Mouse (Mus musculus) lung, postnatal 25 days (tissue): ENCODE measurements at regions not wholly inside any gene's neighbourhood (a gene's known extent, or its start where the extent isn't known, plus 50 kb on each side); places are given as distances from the start of the nearest gene placed in this dataset.

Experiments used
- DNase-seq: peaks from one replicate; pipeline ENCODE4 v3.0.0; 2022; ENCODE audit warnings: low spot score

DNA sequence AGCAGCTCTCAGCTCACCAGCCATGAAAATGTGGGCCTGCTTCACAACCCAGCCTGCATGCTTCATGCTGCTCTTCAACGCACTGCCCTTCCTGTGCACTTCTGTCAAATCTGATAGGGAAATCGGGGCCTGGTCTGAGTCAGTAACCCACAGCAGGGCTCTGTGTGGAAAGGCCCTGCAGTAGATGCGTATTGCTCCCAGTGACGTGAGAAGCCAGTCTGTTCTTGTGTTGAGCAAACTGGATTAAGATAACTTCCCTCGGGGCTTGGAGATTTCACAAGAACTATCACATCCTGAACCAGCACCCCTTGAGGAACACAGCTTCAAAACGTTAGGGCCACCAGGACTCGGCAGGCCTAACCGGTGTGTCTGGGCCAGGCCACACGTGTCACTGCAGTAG is 106.5 kb upstream of the Klf14 start:
- DNase-seq = no peak

DNA sequence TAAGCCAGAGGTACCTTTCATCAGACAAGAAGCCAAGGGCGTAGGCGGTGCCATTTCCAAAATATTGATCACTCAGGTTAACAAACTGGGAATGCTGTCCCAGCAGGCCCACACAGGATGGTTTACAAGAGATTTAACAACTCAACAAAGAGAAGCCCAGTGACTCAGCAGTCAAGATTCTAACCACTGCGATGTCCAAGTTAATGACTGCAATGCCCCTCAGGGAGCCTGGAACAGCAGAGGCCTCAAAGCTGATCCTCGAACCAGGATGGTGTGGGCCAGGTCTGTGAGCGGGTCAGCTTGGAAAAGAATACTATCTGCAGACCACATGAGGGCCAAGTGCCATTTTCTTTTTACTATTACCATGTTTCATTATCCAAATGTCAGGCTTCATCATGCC is 108.0 kb upstream of the Klf14 start:
- DNase-seq = no peak

DNA sequence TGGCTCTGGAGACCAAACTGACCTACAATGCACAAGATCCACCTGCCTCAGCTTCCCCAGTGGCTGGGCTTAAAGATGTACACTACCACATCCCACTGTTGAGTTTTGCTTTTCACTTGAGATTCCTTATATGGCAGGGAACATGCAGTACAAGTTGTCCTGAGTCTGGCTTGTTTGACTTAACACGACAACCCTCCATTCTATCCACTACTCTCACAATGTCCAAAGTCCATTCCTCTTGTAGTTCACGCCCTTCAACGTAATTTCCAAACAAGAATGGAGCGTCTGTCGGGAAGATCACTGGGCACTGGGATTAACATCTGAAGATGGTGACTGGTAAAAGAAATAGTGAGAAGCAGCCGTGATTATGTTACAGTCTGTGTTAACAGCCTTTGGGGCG is 108.6 kb upstream of the Klf14 start:
- no peak for DNase-seq

DNA sequence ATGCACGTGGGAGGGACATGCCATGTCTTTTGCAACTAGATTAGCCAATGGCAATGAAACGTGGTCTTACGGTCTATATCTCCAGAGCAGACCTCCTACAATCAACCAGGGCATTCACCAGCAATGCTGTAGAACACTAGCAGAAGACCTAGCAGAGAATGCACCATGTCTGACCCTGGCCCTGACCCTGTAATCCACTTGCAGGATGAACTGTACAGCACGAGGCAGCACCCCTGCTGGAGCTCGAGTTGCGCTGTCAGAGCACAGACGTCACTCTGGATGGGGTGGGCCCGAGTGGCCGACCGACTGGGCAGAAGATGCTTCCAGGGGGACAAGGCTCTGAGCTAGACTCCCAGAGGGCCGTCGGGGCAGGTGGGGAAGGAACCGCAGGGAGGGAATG is 110.4 kb upstream of the Klf14 start:
- DNase-seq = no peak

DNA sequence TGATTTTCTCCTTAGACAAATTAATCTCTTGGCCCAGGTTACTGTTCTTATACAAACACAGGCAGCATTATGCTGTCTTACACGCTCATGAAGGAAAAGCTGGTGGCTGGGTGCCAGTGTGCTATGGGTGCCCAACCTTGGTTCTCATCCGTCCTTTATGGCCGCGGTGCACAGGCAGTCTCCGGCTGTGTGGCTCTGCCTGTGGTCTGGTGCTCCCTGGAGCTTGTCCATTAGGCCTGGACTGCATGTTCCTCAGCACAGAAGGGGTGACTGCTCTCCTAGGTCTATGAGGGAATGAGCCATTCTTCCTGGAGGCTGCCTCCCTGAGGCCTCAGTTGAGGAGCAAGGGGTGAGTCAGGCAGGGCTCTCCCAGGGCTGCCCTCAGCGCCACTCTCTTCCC is 111.7 kb upstream of the Klf14 start:
- no peak for DNase-seq

DNA sequence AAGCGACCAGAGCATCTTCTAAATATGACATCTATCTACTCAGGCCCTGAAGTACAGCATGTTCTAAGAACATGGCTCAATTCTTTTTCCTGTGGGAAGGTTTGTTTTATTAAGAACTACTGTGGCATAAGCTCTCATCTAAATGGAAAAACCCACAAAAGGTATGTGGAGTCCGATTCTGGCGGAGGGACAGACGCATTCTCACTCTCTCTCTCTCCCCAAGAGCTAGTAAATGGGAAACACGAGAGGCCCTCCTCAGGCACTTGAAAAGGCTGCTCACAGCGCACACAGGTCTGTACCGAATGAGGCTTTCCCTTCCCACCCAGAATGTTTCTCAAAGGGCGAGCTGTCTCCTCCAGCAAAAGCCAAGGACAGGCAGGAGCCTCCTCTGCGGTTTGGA is 112.1 kb upstream of the Klf14 start:
- no peak for DNase-seq

DNA sequence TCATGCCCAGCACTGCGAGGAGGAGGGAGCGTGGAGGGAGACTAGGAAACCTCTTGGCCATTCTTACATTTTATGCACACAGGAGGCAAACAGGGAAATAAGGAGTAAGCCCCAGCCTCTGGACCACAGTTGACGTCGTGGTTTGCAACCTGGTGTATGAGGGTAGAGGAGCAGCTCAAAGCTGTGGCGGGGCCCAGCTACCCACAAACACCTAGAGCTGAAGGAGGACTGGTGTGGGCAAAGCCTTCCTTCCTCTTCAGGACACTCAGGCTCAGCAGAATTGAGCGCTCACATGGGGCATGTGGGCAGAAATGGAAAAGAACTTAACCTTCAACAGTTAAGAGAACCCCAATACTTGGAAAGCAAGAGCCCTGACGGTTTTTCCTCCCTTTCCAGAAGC is 113.2 kb upstream of the Klf14 start:
- no peak for DNase-seq

DNA sequence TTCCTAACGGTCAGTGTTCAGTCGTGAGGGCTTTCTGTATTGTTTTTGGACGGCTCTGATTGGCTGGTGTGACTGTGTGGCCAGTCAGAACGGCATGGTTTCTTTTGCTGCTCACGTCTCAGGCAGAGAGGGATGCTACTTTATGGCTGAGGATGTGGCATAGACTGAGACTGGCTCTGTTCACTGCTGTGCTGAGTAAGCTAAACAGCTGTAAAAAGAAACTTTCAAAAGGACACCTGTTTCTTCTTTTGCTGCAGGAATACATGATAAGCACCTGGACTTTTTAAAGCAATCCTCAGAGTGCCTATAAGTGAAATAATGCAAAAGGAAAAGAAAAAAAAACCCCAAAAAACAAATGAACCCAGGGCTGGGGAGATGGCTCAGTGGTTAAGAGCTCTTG is 113.7 kb upstream of the Klf14 start:
- DNase-seq = no peak

DNA sequence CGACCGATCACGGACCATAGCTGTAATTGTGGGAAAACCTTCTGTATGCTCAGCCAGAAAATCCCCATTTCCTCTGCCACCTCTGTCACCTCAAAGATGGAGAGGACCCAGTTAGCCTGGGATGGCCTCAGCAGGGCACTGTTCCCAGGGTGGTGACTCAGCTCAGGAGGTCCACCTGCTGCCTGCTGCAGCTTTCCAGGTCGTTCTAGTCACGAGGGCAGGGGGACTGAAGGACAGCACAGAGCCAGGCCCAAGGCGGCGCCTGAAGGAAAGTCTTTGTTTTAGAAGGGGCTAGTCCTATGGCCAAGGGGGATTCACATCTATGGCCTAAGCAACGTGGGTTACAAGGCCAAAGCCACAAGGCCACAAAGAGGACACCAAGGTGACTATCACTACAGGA is 114.5 kb upstream of the Klf14 start:
- no peak for DNase-seq

DNA sequence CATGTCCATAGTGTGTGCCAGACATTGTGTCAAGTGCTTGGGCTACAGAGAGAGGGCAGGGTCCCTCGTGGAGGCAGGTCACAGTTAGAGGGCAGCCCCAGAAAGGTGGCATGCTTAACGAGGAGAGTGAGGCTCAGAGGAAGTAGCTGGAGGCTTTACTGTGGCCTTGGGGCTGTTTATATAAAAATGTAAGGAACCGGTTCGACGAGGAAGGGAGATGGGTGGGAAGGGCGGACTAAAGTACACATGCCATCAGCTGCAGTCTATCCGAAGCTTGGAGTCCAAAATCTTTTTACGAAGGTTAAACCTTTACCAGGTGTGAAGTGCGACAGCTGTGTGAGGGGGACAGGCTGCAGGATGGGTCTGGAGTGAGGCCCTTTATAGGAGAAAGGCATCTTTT is 115.5 kb upstream of the Klf14 start:
- DNase-seq = no peak

DNA sequence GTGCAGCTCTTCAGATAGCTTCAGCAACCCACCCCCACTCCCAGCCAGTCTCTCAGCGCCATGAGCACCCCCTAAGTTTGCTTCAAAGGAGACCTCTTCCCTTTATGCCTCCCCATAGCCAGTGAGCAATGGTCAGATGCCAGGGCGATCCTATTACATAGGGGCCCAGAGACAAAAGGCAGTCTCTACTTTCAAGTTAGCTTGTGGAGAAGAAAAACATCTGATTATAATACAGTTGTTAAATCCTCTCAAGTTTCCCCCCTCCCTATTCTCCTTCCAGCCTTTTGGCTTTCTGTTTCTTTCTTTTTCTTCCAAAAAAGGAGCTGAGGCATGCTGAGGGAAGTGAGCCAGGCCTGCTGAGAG is 116.3 kb upstream of the Klf14 start:
- no peak for DNase-seq

DNA sequence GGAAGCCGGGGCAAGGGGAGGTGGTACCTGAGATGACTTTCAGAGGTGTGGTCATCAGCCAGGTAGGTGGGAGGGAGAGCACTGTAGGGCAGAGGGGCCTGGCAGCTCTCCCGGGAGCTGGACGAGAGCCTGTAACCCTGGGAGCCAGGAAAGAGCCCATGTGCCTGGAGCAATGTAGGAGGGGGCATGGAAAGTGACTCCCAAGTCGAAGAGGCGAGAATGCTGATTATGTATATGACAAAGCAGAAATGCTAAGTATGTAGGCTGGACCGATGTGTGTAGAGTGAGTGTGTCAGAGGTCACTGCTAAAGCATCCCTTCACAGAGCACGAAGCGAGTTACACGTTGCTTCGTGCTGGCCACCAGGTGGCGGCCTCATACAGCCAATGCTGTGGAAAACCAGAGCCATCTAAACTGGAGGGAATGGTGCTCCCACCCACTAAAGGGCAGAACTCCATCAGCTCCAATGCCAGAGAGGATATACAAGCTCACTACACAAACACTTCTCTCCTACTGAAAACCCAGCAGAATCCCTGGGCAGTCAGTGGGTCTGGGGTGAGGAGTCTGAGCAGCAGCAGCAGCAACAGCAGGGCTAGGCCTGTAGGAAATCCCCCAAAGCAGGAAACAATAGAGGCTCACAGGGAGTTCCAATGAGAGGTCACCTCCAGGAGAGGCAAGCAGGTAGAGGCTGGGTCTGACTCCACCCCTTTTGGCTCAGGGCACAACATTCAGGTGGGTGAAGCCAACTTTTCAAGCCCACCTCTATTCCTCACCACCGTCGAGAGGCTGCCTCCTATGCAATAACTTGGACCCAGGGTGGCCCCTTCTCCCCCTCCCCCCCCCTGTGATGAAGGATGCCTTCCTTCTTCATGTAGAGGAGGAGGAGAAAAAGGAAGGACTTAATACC is 116.9 kb upstream of the Klf14 start:
- peak; percentile 85 for DNase-seq

DNA sequence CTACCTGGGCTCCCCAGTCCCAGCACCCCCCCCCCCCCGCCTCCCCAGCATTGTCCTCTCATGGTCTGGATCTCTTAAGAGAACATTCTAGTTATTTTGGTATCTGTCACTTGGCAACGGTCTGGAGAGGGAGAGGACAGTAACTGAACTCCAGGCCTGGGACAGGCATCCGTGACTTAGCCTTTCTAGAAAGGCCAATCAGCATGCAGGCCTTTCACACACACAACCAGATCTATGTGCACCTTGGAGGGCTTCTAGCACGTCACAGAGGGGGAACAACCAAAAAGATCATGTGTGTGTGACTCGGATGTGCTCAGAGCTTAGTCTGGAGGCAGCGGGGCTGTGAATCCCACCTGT is 117.6 kb upstream of the Klf14 start:
- DNase-seq = no peak

DNA sequence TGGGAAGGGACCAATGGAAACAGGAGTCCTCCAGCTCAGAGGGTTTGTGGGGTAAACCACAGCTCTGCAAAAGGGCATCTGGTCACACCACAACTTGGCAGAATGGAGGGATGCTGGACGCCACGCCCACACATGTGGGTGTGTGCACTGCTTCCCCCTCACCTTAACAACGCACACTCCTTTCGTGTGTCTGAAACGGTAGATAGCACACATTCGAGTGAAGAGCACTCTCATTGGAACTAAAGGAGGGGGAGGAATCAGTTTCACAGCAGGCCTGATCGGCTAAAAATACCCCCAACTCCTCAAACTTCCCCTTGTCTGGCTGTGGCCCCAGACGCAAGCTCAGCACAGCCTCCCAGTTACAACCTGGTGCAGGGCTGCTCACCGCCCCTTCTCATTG is 118.3 kb upstream of the Klf14 start:
- DNase-seq = no peak

DNA sequence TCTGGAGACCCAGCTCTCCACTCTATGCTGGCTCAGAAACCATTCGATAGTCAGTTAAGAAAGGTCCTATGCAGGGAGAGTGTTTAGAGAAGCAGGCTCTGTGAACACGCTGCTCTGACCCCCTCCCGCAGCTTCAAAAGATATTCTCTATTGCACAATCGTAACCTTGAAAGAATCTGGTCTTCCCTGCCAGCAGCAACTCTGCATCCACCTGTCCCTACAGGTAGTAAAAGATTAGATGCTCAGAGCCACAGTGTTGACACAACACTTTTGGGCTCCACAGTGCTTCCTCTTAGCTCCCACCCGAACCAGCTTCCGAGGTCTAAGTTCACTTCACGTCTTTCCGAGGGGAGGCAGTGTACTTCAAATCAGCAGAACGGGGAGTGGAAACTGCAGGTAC is 118.9 kb upstream of the Klf14 start:
- DNase-seq = no peak

DNA sequence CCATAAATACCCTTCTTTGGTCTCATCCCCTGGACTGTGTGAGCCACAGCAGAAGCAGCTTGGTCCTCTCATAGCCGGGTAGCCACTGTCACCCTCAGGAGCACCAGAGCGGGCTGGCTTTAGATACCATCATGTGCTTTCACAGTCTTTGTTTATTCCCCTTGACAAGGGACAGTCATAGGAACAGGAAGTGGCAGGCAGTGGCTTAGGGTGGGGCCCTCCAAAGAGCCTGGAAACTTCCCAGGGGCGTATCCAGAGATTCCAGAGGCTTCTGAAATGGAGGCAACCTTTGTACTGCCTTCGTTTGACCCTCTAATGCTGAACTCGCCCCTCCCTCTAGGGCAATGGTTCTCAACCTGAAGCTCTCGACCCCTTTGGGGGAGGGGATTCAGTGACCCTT is 119.5 kb upstream of the Klf14 start:
- DNase-seq = peak; percentile 89

DNA sequence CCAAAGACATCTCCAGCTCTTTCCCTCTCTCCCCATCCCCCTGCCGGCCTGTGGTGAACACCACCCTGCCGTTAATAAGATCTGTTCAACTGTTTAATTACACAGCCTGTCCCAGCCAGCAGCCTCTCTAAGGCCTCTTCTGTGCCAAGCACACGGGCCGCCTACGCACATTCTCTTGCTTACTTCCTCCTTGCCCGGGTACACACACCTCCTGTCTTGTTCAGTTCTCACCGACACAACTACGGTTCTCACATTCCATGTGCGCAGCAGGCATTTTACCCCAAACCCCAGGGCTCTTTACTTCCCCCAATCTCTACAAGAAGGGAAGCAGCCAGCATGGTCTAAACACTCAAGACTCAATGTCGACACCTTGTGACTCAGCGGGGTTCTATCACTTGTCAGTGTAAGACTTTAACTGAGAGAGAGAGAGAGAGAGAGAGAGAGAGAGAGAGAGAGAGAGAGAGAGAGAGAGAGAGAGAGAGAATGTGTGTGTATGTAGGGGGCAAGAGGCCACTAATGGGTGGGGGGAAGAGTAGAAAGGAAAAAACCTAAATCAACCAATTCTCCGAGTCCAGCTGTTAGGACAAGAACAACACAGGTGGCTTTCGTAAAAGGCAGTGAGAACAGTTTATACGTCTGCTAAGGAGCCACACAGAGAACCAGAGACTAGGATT is 120.8 kb upstream of the Klf14 start:
- DNase-seq = peak; percentile 87

DNA sequence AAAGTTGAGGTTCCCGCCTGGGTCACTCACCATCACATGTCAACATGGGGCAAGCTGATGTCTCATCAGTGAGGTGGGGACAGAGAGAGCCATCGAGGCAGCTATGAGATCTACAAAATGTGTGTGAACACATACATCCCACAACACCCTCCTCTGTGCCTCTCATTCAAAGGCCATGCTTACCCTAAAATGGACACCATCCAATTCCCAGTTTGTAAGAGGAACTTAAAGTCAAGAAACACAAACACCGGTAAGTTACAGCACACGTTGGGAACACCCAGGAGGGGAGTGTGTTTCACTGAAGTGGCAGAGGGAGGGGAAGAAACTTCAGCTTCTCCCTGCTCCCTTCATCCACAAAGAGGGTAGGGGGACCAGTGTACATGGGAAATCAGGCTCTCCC is 121.4 kb upstream of the Klf14 start:
- no peak for DNase-seq

DNA sequence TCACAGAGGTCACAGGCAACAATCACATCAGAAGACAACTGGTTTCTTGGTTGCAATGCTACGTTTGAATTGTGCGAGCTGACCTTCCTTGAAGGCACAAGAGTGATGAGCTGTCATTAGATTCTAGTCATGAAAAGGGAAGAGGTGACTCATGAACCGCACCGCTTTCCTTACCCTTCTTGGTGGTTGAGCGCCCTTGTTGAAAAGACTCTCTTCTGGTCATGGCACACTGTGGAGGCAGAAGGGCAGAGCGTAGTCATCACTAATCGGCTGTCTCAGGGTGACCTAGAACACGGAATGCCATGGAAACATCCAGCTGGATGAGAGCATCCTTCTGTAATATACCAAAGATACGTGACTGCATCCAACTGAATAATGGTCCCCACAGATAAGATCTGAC is 121.8 kb upstream of the Klf14 start:
- no peak for DNase-seq

DNA sequence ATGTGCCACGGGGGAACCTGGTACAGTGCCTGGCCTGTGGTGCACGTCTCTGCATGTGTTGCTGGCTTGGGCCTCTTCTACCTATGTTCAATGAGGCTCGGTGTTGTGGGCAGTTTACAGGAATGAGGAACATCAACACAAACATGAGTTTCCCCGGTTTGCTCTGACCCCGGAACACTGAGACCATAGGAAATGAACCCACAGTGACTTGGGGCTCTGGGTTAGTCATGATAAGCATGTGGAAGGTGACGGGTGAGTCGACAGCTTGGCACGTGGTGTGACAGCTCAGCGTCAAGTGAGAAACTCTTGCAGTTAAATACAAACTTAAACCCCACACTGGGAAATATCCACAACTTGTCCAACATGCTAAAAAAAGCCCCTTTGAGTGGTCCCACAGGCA is 122.4 kb upstream of the Klf14 start:
- DNase-seq = no peak

DNA sequence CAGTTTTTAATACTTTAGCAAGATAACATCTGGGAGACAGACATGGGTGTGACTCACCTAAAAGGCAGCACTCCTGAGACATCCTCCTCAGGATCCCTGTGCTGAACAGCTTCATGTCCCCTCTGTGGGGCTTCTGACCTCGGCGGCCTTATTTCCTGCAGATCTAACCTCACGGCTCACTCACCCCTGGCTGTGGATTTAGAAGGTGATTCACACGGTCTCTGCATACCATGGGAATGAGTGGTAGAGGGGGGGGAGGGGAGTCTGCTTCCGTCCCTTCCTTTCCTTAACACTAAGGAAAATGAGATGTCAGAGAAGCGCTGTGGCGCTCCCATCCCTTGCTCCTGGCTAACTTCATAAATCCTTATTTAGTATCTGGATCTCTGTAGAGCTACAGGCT is 123.1 kb upstream of the Klf14 start:
- DNase-seq = no peak

DNA sequence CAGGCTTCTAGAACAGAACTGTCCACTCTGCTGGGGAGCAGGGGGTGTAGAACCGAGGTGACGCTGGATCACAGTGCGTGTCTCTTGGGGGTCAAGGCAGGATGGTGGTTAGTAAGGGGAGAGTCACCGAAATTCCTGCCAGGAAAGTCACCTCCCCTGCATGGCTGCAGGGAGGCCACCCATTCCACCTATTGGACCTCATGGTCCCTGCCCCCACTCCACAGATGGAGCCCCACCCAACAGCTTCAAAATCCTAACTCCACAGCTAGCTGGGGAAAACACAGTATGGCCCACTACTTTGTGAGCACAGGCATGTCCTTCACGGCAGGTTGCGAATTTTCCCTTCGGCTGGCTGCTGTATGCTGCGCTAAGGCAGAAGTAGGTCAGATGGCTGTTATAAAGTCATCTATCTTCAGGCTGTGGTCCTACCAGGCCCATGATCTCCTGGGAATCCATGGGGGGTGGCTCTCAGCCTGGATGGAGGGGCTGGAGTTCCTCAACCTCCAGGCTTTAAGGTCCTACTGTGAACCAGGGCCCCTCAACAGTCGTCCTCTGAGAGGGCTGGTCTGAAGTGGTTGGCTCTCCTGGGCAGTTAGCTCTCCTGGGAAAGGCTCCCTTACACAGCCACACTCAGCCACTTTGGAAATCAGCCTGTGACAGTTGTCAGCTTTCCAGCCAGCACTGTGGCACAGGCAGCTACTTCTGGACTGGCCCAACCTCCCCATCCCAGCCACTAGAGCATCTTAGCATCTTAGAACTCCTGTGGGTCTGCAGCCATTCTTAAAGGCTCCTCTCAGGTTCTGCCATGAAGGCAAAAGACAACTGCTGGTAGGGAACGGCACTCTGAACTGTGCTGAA is 124.0 kb upstream of the Klf14 start:
- no peak for DNase-seq

DNA sequence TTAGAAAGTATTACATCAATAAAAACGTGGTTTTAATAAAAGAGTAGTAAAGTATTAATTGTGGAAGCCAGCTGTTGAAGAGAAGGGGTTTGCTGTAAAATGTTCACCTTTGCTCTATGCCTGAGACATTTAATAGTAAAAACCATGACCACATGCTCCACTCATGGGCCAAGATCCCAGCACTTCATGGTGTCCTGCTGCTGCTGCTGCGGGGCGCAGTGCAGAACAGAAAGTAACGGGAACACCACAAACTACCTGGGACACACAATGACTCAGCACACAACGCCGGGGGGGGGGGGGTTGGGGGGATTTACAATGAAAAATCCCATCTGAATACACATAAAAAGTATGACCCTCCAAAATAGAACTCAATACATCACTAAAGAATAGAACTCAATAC is 124.8 kb upstream of the Klf14 start:
- no peak for DNase-seq
